Mouse (Mus musculus) right cerebral cortex, postnatal 10 days (tissue): ENCODE data around the gene Pik3cg.
A peak's percentile ranks its signal among the peaks of the same experiment; 100 is the strongest.

ENCODE experiments used
- DNase-seq, 2 experiments: peaks; one replicate each; pipeline ENCODE4 v3.0.0; 2021; ENCODE audit warnings: low spot score in 2 of 2

Pik3cg gene

DNA sequence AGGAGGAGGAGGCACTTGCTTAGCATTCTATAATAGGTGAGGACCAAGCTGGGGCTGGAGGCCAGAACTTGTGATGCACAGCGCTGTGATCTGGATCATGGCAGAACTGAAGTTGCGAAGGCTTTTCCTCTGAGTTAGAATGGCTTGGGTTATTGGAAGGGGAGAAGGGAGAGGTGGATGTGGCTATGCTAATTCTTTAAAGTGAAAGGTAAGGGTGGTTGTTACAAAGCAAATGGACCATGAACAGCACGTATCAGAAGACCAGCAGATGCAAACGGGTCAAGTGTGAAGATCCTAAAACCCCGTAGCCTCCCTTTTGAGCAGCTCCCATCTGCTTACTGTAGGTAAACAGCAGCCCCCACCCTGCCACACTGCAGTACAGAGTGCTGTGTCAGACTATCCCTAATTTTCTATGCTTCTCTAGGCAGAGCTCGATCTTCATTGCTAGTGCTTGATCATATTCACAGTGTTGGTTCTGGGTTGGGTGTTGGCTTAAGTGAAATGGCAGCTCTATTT, 7.3 kb downstream of the Pik3cg start:
- no peak for DNase-seq

DNA sequence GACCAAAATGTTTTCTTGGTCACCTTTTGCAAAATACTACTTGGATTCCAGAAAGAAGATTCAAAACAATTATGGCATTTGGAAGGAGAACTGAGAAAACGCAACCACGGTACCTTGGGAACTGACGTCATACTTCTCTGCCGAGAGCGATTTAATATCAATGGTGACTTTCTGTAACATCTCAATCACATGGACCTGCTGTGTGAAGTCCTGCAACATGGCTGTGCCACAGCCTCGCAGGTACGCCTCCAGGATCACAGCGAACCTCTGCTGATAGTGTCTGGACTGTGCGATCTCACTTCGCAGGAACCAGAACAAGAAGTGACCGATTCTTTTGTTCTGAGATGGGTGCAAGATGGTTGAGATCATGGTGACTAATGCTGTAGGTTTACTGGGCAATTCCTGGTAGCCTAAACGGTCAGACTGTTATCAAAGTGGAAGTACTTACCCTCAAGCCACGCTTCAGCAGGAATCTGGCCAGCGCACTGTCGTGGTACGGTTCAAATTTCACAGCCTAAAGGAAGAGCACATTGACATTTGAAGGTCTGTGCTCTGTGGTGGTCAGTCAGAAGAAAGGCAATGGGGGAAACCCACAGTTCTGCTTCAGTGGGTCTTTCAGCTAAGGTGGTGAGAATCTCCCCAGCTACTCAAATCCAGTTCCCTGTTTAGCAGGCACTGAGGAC, 7.9 kb downstream of the Pik3cg start:
- DNase-seq = no peak

DNA sequence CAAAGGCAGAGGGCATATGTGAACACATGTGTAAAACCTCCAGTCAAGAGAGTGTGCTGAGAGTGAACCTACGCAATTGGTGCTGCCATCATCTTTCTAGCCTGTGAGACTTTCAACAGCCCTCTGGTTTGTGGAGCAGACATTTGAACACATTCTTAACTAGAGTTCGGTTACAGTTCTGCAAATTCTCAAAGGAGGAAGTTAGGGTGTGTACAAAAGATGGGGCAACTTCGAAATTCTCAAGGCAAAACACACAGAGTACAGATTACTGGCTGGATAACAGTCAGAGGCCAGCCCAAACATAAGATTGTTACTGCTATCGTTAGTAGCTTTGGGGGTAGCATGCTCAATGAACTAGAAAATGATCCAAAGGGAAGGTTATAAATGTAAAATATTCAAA, 9.0 kb downstream of the Pik3cg start:
- no peak for DNase-seq

DNA sequence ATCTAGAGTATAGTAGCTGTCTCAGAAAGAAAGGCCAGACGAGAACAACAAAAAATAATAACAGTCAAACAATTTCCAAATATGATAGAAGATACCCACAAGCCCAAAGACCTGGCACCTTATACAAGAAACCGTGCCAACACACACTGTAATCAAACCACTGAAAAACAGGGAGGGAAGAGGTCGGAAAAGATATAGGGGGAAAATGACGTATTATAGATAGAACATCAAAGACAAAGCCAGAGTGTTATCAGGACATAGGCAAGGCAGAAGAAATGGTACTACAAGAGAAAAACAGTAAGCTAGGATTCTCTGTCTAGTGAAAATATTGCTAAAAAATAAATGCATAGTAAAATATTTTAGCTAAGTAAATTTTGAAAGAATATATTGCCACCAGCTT, 10.4 kb downstream of the Pik3cg start:
- peak in 1 of 2 experiments; percentile 5 for DNase-seq

DNA sequence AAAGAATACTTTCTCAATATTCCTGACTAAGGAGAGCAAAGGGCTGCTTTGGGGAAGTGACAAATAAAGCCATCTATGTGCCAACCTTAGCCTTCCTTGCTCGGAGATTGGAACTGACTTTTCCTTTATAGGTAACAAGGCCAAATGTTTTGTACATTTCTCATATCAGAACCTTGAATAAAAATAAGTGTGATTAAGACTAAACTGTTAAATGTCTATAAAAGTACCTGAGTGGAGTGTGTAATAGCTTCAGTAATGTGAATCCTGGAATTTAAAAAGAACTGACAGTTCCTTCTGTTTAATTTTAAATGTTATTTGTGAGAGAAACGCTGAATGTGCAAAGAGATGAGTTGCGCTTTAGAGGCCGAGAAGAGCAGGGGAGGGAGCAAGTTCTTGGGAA, 13.5 kb downstream of the Pik3cg start:
- peak in 1 of 2 experiments; percentile 0 for DNase-seq

DNA sequence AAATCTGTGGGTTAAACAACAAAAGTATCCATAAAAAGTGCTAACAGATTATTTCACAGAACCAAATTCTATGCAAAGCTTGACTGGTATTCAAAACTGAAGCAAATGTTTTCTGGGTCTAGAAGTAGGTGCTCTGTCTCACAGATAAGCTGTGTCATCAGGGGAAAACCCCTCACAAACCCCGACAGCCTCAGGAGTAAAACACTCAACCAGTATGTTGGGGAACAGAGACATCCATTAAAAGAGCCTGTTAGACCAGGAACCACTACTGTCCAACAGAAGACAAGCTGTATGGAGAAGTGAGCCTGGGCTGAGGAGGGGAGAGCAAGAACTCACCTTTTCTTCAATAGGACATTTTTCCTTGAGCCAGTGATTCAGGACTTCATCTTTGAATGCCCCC, 14.1 kb downstream of the Pik3cg start:
- peak in 1 of 2 experiments; percentile 7 for DNase-seq

DNA sequence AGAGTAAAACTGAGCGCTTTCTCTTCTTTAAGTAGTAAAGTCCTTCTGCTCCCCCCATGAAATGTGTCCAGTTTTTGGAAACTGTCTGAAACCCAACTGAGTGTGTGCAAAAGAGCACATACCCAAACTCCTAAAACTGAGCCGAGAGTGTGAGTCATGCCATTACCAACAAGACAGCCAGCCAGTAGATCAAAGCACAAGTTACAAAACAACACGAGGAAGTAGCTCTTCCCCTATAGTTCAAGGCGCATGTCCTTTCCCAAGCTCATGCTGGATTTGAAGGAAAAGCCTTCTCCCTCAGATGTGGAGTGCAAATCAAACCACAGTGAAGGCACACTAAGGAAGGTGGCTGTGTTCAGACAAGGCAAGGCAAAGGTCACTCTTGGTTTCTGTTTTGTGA, 17.5 kb downstream of the Pik3cg start:
- DNase-seq = no peak

DNA sequence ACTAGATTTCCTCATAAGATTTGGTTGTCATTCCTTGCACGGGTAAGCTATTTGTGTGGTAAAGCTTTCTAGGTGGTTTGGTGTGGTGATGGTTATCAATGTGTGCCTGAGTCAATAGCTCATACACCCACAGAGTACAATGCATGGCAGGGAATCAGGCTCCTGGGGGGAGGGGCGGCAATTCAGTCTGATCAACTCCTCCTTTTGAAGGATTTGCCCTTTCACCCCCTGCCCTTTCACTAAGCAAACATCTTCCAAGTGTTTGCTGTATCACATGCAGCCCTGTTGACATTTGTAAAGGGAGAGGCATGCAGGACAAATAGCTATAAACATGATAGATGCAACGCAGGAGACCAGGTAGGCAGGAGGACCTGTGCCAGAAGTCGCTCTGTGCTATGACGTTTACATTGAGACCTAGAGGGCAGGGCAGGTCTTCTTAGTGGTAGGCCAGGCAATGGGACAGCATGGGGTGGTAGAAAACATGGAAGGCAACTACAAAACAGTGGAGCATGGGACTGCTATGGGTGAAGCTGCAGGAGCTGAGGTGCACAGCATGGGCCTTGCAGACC, 20.7 kb downstream of the Pik3cg start:
- DNase-seq = no peak

DNA sequence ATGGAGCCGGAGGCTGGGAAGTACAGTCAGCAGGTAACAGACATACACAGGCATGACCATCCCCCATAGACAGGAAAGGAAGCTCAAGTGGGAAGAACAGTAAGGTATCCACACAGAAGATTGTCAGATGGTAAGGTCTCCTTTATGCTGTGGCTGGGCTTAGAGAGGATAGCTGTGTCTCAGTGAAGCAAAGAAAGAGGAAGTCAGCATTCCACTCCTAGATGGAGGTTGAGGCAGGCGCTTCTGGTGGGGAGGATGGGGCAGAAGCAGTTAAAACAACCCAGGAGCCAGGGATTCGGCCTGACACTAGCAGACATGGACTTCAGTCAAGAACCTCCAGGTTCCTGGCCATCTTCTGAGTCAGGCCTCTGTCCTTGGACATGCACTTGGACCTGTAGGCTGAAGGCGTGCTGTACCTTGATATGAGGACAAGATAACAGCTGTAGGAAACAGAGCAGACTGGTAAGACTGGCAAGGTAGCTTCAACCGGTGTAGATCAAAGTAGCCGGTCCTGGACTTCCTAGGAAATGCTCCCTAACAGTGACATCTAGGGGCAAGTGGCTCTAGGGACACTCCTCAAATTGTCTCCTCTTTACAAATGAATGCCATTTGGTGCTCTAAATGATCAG, 21.7 kb downstream of the Pik3cg start:
- no peak for DNase-seq

DNA sequence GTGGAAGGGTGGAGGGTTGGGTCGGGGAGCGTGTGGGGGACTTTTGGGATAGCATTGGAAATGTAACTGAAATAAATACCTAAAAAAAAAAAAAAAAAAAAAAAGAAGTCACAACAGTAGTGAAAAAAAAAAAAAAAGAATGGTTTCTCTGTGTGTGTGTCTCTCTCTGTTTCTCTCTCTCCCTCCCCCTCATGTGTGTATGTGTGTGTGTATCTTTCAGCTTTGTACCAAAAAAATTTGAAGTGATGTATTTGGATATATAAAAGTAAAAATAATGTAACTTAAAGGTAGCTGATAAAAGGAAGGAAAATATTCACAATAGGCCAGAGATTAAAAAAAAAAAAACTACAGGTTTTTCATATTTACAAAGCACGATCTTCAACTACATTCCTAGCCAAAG, 23.6 kb downstream of the Pik3cg start:
- DNase-seq = no peak

DNA sequence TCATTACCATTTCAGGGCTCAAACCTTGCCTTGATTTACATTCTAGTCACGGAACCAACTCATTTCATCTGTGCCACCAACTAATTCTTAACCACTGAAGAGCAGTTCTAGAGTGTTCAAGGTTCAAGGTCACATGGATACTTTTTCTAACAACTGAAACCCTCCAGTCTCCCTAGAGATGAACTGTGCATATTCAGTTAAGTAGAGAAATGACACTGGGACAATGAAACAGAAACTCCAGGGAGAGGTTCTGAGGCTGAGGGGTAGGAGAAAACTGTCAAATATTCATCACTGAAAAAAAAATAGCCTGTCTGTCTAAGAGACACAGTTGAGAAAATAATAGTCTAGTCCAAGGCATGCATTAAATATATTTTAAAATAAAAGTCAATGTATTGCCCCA, 24.9 kb downstream of the Pik3cg start:
- no peak for DNase-seq

DNA sequence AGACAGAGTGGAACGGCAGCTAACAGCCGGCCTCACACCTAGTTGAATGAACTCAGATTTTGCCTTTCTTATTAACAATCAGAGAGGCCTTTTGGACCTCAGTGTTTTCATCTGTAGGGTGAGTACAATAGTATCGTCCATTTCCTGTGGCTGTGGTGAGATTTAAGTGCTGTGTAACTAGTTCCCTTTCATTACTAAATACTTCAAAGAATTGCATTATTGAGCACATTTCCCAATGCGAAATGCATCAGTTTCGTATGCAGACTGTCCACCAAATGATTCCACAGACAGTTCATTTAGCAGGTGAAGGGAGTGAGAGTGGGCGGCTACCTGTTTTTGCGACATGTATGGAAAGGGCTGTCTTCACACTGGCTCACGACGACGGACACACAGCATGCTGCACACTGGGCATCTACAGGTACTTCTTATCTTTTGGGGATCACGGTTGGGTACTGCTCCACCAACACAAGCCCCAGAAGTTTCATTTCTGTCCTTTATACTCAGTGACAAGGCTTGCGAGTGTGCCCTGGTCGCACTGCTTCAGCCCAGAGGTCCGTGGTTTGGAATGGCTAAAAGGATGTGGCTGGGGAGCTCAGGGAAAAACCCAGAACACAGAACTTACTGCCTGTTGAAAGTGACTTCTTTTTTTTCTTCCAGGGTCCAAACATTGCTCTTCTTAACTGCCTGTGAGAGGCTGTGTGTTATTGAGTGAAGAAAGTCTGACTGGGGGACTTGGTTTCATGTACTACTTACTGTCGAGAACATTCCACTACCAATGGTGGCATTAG, 25.6 kb downstream of the Pik3cg start:
- no peak for DNase-seq

DNA sequence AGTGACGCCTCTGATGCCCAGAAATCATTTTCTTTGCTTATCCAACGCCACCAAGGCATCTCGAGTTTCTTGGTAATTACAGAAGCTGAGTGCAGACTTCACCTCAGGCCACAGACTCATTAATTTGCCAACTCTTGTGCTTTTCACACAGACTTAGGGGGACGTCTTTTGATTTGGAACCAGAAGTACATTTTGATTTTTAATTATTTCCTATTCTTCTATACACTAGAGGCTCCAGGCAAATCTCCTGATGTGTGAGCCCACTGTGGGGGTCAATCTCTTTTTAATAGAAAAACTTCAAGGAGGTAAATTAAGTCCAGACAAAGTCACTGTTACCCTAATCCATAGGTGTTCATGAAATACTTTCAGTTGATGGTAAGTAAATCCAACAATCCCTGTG, 26.6 kb downstream of the Pik3cg start:
- no peak for DNase-seq

DNA sequence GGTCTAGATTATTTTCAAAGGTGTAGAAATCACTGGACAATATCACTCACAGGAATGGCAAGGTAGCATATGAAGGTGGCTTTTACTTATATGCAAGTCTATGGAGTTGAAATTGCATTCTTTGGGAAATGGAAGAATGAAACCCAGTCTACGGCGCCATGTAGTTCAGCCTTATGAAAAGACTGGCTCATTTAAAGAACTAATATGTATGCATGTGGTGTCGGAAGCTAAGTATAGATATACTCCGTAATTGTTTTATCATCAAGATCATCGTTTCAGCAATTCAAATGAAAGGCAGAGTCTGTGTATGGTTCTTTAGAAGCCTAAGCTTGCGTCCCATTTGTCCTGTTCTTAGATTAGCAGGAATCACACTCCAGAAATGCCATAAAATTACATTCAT, 34.0 kb downstream of the Pik3cg start:
- DNase-seq = no peak

DNA sequence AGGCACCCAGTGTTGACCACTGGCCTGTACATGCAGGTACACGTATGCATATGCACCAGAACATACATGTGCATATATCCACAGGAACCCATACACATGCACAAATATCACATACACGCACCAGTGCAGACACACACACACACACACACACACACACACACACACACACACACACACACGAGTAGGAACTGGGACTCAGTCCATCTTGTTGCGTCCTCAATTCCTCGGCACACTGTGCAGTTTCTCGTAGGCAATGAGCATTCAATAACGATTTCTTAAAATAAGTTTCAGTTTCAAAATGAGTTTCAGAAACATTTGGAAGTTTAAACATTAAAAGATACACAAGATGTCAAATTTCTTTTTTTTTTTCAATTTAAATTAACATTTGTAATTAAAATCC, 35.6 kb downstream of the Pik3cg start:
- peak; percentile 54 to 61 for DNase-seq

DNA sequence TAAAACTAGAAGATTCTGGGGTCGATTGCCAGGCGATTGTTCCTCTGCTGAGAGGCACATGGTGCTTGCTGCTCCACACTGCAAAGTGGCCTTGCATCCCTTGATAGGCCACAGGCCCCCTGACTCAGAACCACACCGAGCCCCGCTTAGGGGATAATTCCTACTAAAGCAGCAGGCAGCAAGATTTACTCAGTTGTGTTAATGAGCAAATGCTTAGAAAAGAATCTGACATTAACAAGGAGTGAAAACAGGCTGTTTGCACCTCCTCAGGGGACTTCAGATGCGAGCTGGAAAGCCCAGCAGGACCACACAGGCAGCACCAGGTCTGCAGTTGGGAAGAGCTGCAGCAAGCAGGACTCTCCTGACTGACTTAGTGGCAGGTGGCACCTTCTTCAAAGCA, 39.3 kb downstream of the Pik3cg start:
- no peak for DNase-seq

DNA sequence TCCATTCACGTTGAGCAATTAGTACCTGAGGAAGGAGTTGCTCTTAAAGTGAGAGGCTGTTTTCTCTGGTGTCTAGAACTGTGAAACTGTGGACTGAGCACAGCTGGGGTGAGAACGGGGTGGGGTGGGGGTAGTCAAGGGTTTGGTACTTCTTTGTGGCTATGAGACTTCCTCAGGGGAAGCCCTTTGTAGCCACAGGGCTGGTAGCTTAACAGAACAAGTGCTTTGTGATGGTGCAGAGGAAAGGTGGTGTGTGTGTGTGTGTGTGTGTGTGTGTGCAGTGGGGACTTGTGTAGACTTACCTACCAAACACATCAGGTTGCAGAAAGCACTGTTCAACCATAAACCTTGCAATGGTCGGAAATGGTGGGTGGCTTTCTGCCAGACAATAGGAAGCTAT, 39.7 kb downstream of the Pik3cg start:
- no peak for DNase-seq

DNA sequence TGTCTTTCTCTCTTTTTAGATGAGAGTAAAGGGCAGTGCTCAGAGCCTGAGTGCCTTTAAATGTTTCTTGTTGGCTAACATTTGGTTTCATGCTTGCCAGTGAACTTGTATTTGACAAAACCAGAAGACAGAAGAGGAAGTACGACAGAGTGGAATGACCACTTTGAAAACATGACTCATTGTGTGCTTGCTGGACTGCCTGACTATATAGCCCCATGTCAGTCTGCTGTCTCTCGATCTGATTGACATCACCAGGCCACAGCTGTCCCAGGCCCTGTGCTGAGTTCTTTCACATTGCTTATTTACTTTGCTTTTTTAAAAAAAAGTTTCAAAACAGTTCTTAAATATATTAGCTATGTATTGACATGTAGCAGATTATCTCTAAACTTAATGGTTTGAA, 44.8 kb downstream of the Pik3cg start:
- DNase-seq = no peak

DNA sequence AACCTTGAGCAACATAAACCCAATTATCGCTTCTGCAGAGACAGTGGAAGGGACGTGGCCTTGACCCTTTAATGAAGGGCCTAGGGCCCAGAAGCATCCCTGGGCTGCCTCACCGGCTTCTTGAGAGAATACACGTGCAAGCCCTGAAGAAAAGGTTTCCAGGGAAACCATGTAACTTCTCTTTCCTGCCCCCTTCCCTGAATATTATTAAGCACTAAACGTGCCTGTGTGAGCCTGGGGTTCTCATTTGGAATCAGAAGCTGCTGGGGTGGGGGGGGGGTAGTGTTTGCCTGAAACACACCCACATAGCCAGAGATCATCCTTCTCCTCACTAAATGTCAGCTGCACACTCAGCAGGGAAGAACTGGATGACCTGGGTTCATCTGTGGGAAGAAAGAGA, 49.7 kb downstream of the Pik3cg start:
- DNase-seq = peak in 1 of 2 experiments; percentile 33

DNA sequence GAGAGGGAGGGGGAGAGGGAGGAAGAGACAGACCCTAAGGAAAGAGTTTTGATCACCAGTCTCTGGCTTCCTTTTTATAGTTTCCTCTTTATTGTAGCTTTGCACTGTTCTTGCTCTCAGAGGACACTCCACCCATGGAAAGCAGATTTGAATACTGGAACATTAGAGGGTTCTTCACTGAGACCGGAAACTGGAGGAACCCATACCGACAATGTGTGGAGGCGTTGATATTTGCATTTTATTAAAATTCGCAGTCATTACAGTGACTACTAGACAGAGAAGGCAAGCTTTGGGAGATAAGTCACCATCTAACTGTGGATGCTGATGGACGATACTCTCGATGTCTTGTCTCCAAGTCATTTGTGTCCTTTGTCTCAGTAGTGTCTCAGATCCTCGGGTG, 61.9 kb downstream of the Pik3cg start:
- DNase-seq = no peak

DNA sequence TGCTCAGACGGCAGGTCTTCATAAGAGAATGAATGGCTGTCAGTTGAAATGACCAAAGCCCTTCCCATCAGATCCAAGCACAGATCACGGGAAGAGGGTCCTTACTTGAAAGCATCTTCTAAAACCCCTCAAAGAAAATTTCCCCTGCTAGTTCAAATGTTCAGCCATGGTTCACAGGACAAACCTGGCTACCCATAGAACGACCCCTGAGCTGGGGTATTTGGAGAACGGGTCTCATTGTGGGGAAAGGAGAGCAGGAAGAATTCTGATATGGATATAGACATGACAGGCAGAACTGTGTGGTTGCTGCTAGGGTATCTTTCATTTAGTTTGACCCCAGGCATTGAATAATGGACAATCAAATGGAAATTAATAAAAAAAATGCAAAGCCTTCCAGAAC, 62.8 kb downstream of the Pik3cg start:
- DNase-seq = no peak

DNA sequence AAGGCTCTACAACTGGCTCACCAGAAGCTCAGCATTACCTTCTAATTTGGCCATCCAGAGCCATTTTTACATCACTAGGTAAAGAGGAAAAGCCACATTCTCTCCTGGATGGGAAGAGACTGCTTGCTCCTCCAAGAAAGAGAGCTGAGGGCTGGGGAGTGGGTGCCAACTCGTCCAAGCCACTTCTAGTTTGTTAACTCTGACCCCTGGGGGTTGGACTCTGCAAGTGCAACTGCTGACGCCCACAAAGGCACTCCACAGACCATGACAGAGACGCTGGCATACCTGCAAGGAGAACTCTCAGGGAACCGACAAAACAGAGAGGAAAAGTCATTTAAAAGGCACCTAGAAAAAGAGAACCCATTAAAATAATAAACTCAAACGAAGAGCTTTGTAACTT, 63.9 kb downstream of the Pik3cg start:
- DNase-seq = peak; percentile 73 to 82

DNA sequence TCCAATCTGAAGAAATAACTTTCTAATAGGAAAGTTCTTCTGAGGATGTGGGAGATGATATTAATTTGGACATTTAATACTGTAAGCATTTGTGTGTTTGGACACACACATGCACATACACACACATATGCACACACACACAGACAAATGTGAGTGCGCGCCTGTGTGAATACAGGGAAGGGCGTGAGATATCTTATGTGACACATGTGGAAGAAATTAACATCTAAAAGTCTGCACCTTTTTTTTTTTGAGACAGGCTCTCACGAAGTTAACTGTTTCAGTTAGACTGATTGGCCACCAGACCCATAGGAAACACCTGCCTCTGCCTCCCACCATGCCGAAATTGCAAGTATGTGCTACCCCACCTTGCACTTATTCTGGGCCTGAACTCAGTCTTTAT, 64.7 kb downstream of the Pik3cg start:
- DNase-seq = no peak
